Mouse (Mus musculus): ENCODE data around the gene Ssna1. TPM values are rescaled to one million over a fixed set of nuclear protein-coding genes. Genes with fewer than 3 reads are reported as not detected.

Ssna1 gene
- polyA plus RNA-seq (2017; shearing (Covaris generic)) = 144 TPM

DNA sequence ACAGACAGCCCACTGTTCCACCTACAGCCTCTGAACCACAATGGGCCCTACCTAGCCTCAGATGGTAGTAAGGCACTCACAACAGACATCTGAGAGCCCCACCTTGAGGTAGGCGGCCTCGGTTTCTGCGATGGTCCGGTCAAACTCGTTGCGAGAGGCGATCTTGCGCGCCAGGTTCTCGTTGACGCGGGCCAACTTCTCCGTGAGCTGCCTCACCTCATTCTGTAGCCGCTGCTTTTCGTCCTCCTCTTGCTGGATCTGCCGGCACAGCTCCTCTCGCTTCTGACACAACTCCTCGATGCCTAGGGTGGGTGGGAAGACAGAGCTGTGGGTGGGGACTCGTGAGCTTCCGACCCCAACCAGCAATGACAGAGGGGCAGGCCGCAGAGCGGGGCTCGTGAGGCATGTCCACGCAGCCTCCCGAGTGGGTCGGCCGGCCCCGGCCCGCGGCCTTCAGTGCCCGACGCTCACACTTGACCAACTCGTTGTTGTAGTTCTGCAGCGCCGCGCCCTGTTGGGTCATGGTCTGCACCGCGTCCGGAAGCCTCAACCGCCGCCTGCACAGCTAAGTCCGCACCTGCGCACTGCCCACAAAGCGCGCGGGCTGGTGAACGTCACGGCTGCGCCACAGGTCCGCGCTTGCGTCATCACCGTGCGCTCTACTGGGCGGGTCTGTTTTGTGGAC lies at the start of gene Ssna1, which contains the start of gene Anapc2:
Ssna1 (minus strand) TSS at position 612 of the 685 bp plus-strand sequence.
Anapc2 (plus strand) TSS at position 652 of the 685 bp plus-strand sequence.

DNA sequence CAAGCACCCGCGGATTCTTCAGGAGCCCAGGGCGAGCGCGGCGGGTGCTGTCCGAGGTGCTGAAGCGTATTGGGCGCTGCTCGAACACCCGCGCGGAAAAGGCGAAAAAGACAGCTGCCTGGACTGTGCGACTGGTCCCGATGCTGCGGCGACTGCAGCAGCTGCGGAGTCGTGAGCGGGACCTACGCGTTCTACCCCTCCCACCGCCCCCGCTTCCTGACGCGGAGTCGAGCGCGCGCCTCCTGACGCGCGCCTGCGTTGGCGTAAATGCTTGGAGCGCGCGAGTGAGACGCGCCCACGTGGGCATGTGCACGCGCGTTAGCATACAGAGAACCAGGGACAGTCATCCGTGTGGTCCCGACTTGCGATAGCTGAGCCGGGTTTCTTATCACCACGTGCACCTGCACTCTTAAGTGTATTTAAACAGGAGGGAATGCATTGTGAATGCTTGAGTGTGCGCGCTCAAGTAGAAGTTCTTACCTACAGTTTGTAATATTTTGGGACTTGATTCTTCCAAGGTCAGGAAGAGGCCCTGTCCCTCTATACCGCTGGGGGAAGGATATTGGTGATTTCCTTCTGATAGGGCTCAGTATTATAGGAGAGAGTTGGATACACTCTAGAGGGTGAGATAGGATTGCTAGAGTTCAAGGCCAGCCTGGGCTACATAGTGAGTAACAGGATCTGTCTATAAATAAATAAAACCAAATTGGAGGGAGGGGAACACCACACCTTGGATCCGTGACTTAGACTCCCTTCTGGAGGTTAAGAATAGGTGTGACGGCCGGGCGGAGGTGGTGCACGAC lies 46.9 kb upstream of the Ssna1 start, which contains the start of gene Grin1:
Grin1 (minus strand) TSS at position 217 of the 803 bp plus-strand sequence.

DNA sequence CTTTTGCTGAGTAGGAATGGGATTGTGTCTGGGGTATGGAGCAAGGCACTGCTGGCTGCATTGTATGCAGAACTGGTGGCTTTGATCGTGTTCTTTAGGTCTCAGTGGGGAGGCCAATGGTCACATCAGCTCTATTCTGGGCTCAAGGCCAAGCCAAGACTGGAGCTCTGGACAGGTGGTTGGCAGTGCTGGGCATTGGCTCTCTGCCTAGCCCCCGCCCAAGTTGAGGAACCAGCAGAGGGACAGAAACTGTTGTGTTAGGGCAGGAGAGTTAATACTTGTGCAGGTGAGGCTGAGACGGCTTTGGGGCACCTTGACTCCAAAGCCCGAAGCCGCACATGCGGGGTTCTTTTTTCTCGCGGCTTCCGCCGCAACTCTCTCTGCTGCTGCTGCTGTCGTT lies 17.4 kb upstream of the Ssna1 start, which contains the start of gene Lrrc26:
Lrrc26 (plus strand) TSS at position 265 of the 400 bp plus-strand sequence.

DNA sequence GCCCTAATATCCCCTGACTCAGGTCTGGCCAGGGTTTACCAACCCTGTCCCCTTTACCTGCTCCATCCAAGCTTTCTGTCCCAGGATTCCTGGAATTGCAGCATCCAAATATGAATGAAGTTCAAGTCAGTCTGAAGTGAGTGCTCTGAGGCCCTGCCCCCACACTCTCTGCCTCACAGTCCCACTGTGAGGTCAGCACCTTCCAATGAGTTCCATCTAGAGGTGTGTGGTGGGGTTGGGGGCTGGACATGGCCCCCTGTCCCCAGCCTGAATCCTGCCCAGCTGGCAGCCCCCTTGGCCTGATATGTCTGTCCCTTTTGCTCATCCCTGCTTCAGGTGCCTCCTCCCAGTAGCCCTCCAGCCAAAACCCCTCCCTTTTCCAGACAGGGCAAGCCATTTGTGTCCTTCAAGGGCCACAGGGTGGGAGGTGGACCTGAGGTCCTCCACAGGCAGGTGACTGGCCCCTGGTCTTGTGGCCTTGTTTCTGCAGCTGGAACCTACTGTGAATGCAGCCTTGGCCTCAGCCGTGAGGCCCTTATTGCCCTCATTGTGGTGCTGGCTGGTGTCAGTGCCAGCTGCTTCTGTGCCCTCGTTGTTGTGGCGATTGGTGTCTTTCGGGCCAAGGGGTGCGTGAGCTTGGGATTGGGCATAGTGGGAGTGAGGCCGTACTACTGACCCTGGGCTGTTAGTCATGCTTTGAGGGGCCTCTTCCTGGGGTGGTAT lies 15.8 kb upstream of the Ssna1 start, which contains the start of gene Tmem210:
Tmem210 (plus strand) TSS at position 219 of the 723 bp plus-strand sequence.

DNA sequence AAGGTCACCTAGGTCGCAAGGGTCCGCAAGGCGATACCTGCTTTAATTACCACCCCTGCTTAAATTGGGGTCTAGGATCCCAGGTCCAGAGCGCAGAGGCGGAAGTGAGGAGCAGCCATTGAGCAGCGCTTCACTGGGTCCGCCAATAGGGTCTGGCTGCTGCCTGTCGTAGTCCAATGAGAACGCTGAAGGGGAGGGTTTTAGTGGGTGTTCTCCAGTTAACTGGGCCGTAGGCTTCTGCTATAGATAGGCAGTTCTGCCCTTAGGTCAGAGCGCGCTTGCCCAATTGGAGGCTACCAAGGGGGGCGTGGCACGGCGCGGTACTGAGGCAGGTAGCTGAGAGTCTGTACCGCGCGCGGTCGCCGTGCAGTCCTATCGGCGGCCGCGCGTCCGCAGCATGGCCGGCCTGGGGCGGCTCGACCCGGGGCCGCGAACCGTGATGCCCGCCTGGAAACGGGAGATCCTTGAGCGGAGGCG lies 9.9 kb downstream of the Ssna1 start, which contains the start of gene Tprn:
Tprn (plus strand) TSS at position 328 of the 477 bp plus-strand sequence.

DNA sequence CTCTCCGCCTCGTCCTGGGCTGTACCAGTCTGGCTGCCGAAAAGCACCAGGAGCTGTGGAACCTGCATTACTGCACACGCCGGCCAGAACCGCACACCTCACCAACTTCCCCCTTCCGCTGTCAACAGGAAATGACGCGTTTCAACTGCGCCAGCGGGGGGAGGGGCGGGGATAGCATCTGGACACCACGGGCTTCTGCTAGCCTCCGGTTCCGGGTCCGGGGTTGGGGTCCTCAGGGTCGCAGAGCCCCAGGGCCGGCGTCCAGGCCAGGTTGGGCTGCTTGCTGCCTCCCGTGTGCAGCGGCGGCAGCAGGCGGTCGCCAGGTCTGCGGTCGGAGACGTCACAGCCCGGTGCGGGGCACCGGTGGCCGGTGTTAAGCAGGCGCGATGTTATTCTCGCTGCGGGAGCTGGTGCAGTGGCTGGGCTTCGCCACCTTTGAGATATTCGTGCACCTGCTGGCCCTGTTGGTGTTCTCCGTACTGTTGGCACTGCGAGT lies 16.9 kb downstream of the Ssna1 start, which contains the start of gene Tmem203:
Tmem203 (plus strand) TSS at position 156 of the 496 bp plus-strand sequence.

DNA sequence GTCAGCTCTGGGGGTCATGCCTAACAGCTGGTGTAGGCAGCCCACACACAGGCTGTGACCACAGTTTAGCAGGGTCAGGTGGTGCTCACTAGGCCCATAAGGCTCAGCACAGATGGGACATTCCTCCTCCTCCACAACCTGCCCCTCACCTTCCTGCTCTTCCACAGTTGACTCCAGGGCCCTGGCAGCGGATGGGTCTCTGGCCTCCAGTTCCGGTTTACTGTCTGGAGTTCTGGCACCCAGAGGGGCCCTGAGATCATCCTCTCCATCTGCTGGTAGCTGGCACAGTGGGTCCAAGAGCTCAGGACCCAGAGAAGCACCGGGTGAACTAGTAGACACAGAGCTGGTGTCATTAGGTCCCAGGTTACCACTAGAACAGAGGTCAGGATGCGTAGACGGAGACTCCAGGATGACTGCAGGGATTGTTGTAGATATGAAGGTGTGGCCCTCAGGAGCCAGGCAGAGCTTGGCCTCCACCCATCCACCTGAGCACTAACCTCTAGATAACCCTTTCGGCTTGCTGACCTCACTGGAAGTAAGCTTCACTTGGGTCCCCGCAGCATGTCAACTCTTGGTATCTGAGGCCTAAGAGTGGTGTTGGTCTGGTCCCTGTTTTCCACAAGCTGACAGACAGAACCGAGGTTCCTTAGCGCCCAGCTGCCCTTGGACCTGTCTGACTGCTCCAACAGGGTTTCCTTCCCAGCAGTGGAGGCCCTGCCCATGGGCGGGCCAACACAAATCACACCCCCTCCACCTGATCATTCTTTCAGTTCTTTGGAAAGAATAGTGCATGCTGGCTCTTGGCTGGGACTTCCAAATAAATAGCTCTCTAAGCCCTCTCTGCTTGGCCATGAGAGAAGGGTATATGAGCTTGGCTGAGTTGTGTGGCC lies 25.8 kb downstream of the Ssna1 start, which contains the start of gene AL732309.1:
AL732309.1 (minus strand) TSS at position 681 of the 890 bp plus-strand sequence.

DNA sequence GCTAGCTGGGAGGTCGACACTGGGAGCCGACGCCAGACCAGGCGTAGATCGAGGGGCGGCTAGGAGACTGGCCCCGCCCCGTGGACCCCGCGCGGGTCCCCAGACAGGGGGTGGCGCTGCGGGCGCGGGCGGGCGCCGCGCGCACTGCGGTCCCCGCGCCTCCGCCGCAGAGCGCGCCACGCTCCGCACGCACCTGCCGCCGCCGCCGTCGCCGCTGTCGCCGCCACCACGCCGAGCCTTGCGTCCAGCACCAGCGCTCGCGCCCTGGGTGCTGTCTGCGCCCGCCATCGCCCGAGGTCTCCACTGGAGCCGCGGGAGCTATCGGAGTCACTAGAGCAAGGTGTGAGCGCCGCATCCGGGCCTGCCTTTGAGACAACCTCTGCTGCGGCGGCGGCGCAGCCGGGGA lies 30.1 kb downstream of the Ssna1 start, which contains the start of the genes Rnf208 and Cysrt1:
Rnf208 (plus strand) TSS at position 155 of the 406 bp plus-strand sequence.
Cysrt1 (minus strand) TSS at position 352 of the 406 bp plus-strand sequence.

DNA sequence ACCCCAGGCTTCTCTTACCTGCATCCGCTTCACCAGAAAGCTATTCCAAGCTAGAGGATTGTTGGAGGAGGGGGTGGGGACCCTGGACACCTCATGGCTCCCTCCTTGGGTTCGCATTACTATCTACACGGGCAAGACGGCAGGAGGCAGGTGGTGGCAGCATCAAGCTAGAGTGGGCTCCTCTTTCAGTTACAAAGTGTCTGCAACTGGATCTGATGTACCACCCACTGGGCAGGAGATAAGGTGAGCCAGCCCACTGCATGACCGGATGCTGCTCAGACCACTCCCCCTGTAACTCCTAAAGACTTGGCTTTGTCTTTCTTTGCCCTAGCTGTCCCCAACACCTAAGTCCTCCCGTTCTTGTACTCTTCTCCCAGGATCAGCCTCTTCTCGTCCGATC lies 35.6 kb downstream of the Ssna1 start, which contains the start of gene Rnf224:
Rnf224 (minus strand) TSS at position 174 of the 400 bp plus-strand sequence.

DNA sequence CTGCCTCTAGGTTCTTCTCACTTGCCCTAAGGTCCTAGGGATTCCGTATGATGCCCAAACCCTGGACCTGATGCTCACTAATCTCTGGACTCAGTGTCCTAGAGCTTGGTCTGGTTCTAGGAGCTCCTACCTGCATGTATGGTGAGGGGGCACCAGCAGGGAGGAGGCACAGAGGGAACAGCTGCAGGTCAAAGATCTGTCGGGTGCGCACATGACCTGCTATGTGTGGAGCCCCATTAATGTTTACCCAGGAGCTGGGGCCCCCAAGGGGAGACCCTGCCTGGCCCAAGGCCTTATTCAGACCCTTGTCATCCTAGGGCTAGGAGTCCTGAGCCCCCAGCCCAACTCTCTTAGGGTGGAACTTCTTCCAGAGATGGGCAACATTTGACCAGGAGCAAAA lies 38.2 kb downstream of the Ssna1 start, which contains the start of gene Slc34a3:
Slc34a3 (minus strand) TSS at position 315 of the 400 bp plus-strand sequence.

DNA sequence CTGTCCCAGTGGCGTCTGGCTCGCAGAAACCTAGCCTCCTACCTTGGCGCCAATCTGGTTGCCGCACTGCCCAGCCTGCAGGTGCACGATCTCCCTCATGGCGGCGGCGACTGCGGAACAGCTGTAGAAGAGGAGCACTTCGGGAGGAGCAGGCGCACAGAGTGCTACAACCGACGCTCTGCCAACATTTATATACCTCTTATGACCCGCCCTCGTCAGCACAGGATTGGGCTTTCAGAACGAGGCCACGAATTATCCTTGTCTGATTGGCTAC lies 47.8 kb downstream of the Ssna1 start, which contains the start of gene Tubb4b:
Tubb4b (minus strand) TSS at position 211 of the 274 bp plus-strand sequence.

Other genes with a start within 250 kb of the Ssna1 start
- gene Nsmf, start 218.1 kb downstream of the Ssna1 start, polyA plus RNA-seq (2017; shearing (Covaris generic)) = 30.6 TPM
- gene Entpd8, start 192.1 kb downstream of the Ssna1 start, polyA plus RNA-seq (2017; shearing (Covaris generic)) = 0.48 TPM
- gene Noxa1, start 177.3 kb downstream of the Ssna1 start, polyA plus RNA-seq (2017; shearing (Covaris generic)) = 13.2 TPM
- gene Nrarp, start 91.7 kb downstream of the Ssna1 start, polyA plus RNA-seq (2017; shearing (Covaris generic)) = not detected
- 153 TPM for gene Tor4a, start 75.6 kb downstream of the Ssna1 start, polyA plus RNA-seq (2017; shearing (Covaris generic))
- gene Nelfb, start 60.9 kb downstream of the Ssna1 start, polyA plus RNA-seq (2017; shearing (Covaris generic)) = 167 TPM
- not detected for gene Stpg3, start 57.8 kb downstream of the Ssna1 start, polyA plus RNA-seq (2017; shearing (Covaris generic))
- not detected for gene Fam166a, start 53.7 kb downstream of the Ssna1 start, polyA plus RNA-seq (2017; shearing (Covaris generic))
- gene Tubb4b, start 47.7 kb downstream of the Ssna1 start, polyA plus RNA-seq (2017; shearing (Covaris generic)) = 235 TPM
- gene Slc34a3, start 38.1 kb downstream of the Ssna1 start, polyA plus RNA-seq (2017; shearing (Covaris generic)) = not detected
- not detected for gene Rnf224, start 35.7 kb downstream of the Ssna1 start, polyA plus RNA-seq (2017; shearing (Covaris generic))
- gene Rnf208, start 30.2 kb downstream of the Ssna1 start, polyA plus RNA-seq (2017; shearing (Covaris generic)) = not detected
- not detected for gene Cysrt1, start 30.0 kb downstream of the Ssna1 start, polyA plus RNA-seq (2017; shearing (Covaris generic))
- 10.4 TPM for gene AL732309.1, start 25.6 kb downstream of the Ssna1 start, polyA plus RNA-seq (2017; shearing (Covaris generic))
- gene Tmem203, start 17.0 kb downstream of the Ssna1 start, polyA plus RNA-seq (2017; shearing (Covaris generic)) = 16.9 TPM
- gene Tprn, start 9.8 kb downstream of the Ssna1 start, polyA plus RNA-seq (2017; shearing (Covaris generic)) = 3.8 TPM
- gene Anapc2, start within 50 bp of the Ssna1 start, polyA plus RNA-seq (2017; shearing (Covaris generic)) = 106 TPM
- not detected for gene Tmem210, start 15.7 kb upstream of the Ssna1 start, polyA plus RNA-seq (2017; shearing (Covaris generic))
- gene Lrrc26, start 17.5 kb upstream of the Ssna1 start, polyA plus RNA-seq (2017; shearing (Covaris generic)) = not detected
- 0.11 TPM for gene Grin1, start 46.7 kb upstream of the Ssna1 start, polyA plus RNA-seq (2017; shearing (Covaris generic))
- 24.2 TPM for gene Man1b1, start 59.9 kb upstream of the Ssna1 start, polyA plus RNA-seq (2017; shearing (Covaris generic))
- 25.1 TPM for gene Dpp7, start 83.9 kb upstream of the Ssna1 start, polyA plus RNA-seq (2017; shearing (Covaris generic))
- gene Uap1l1, start 93.2 kb upstream of the Ssna1 start, polyA plus RNA-seq (2017; shearing (Covaris generic)) = 19.7 TPM
- 0.39 TPM for gene Sapcd2, start 99.9 kb upstream of the Ssna1 start, polyA plus RNA-seq (2017; shearing (Covaris generic))
- 0.56 TPM for gene Entpd2, start 123.4 kb upstream of the Ssna1 start, polyA plus RNA-seq (2017; shearing (Covaris generic))
- 3.4 TPM for gene Npdc1, start 126.9 kb upstream of the Ssna1 start, polyA plus RNA-seq (2017; shearing (Covaris generic))
- gene Fut7, start 150.8 kb upstream of the Ssna1 start, polyA plus RNA-seq (2017; shearing (Covaris generic)) = 11.3 TPM
- gene Abca2, start 156.3 kb upstream of the Ssna1 start, polyA plus RNA-seq (2017; shearing (Covaris generic)) = 24.7 TPM
- 4.6 TPM for gene Clic3, start 184.4 kb upstream of the Ssna1 start, polyA plus RNA-seq (2017; shearing (Covaris generic))
- 96.1 TPM for gene Paxx, start 188.7 kb upstream of the Ssna1 start, polyA plus RNA-seq (2017; shearing (Covaris generic))
- not detected for gene Ptgds, start 197.6 kb upstream of the Ssna1 start, polyA plus RNA-seq (2017; shearing (Covaris generic))
- gene Lcn12, start 221.5 kb upstream of the Ssna1 start, polyA plus RNA-seq (2017; shearing (Covaris generic)) = not detected
- 115 TPM for gene Fbxw5, start 228.3 kb upstream of the Ssna1 start, polyA plus RNA-seq (2017; shearing (Covaris generic))
- 10.0 TPM for gene C8g, start 229.3 kb upstream of the Ssna1 start, polyA plus RNA-seq (2017; shearing (Covaris generic))

All from activated CD4-positive, CD25-positive, alpha-beta regulatory T cell, adult 9 weeks (primary cell).